In genomic region chr8:88359959-88360358, GRCm38 (mm10) we compare ENCODE assay signal across 8 mouse cellular contexts. TPM values are rescaled to one million over a fixed set of nuclear protein-coding genes. Genes with fewer than 3 reads are reported as not detected.
A peak's percentile ranks its signal among the peaks of the same experiment; 100 is the strongest.
DNase-seq lines count a peak whose midpoint lies in the region; ATAC-seq and TF ChIP-seq lines count a peak whose summit lies in the region.

No protein-coding gene starts in this region.

- peak; percentile 23 to 45 for DNase-seq in gastrocnemius, adult 8-10 months (ENCODE audit: low spot score in 2 of 2)
- no peak for DNase-seq in gastrocnemius, postnatal 14 days
- no peak for DNase-seq in G1E (ENCODE audit: low spot score)
- DNase-seq in gastrocnemius, postnatal 25 days: peak; percentile 28
- DNase-seq in lung, postnatal 0 days (ENCODE audit: low spot score): peak; percentile 76
- DNase-seq in thymus, postnatal 10 days (ENCODE audit: low spot score in 2 of 2): no peak
- DNase-seq in T-cell, adult 2 months (ENCODE audit: low spot score): no peak

- H3K9me3 ChIP-seq in G1E (replicated peaks): no peaks in the 10 kb centered on the region
- H3K9me3 ChIP-seq in lung, postnatal 0 days (ENCODE audit: low read length): no peaks in the 10 kb centered on the region

- H3K36me3 ChIP-seq in G1E (replicated peaks): peaks cover 49% of the 10 kb centered on the region
- H3K36me3 ChIP-seq in lung, postnatal 0 days (ENCODE audit: insufficient read depth, low read length): peaks cover 10% of the 10 kb centered on the region

- ATAC-seq in G1E (ENCODE audit: extremely low read depth, insufficient number of reproducible peaks, low FRiP score, poor library complexity, severe bottlenecking): no peak
- ATAC-seq in lung, postnatal 0 days: no peak
- ATAC-seq in activated CD4-positive, CD25-positive, alpha-beta regulatory T cell, adult 4 months: no peak

- no peak for TF ChIP-seq EP300 in lung, postnatal 0 days (IDR thresholded peaks at IDR 0.05)

- H3K27ac ChIP-seq in lung, postnatal 0 days (ENCODE audit: low read length): 0 out of 2 replicates have a peak overlapping the region, but pooled peaks have one; percentile 20

- H3K4me3 ChIP-seq in G1E (ENCODE audit: low read depth, low read length): peak overlapping the region; percentile 85
- peak overlapping the region; percentile 73 for H3K4me3 ChIP-seq in lung, postnatal 0 days (ENCODE audit: low read depth, low read length)

- WGBS in lung, postnatal 0 days: 49% methylated on average over 2 of the region's 2 CpGs

- intact Hi-C loops in gastrocnemius, postnatal 14 days (cut with DNase I; ENCODE audit: low total_unique reads): loop anchor here (5.0 kb wide), 2 partner anchors 93 to 262 kb away; no protein-coding TSS in a partner anchor

- H3K4me2 ChIP-seq in lung, postnatal 0 days (replicated peaks; ENCODE audit: low read depth, low read length): peak overlapping the region; percentile 74

- TF ChIP-seq CTCF in G1E (IDR thresholded peaks at IDR 0.05; ENCODE audit: low read depth, low read length): no peak
- peak; percentile 50 for TF ChIP-seq CTCF in lung, postnatal 0 days (IDR thresholded peaks at IDR 0.05)

- H3K4me1 ChIP-seq in G1E (ENCODE audit: insufficient read depth, low read depth, low read length): peaks cover 38% of the 10 kb centered on the region
- peaks cover 8% of the 10 kb centered on the region; the same call in 1 of the 2 replicates for H3K4me1 ChIP-seq in lung, postnatal 0 days (ENCODE audit: insufficient read depth, low read depth, low read length)

- H3K9ac ChIP-seq in lung, postnatal 0 days (replicated peaks; ENCODE audit: low read depth): peak overlapping the region; percentile 16

- no peaks in the 10 kb centered on the region for H3K27me3 ChIP-seq in G1E (ENCODE audit: insufficient read depth, low read length)
- no peaks in the 10 kb centered on the region for H3K27me3 ChIP-seq in lung, postnatal 0 days (replicated peaks; ENCODE audit: insufficient read depth, low read length)

RNA-seq across cellular contexts. Expression of gene Brd7, which starts 2.0 kb away (rescaled TPM):
- 10 to 100 TPM; 59.4 to 67.6 (median 63.1) TPM for total RNA-seq in gastrocnemius, adult 8-10 months (2022)
- total RNA-seq in gastrocnemius, postnatal 14 days (2021): 10 to 100 TPM; 60.9 to 71.4 TPM
- total RNA-seq in G1E (2014; fragmentation: Nextera tagmentation): 99.4 and 103 TPM in 2 replicates
- total RNA-seq in G1E (2017): 80.2 and 90.0 TPM in 2 replicates
- 374 and 528 TPM in 2 replicates for polyA plus RNA-seq in G1E (2012)
- total RNA-seq in gastrocnemius, postnatal 25 days (2021): 10 to 100 TPM; 63.3 to 72.9 TPM
- polyA plus RNA-seq in lung, postnatal 0 days (2015; fragmentation: Nextera tagmentation; extraction: Ambion mirVana): 116 and 129 TPM in 2 replicates
- 10 to 100 TPM; 43.8 to 57.1 TPM for polyA plus RNA-seq in activated CD4-positive, CD25-positive, alpha-beta regulatory T cell, adult 4 months (2017; shearing (Covaris generic))

Comparison
In these comparisons a context has a peak if more than half of its experiments do, and no peak if none do; other contexts are left out.
1. DNase-seq: peak in gastrocnemius, adult 8-10 months (2 of 2), gastrocnemius, postnatal 25 days (single experiment) and lung, postnatal 0 days (single experiment); none in gastrocnemius, postnatal 14 days (single experiment), G1E (single experiment), thymus, postnatal 10 days (0 of 2) and T-cell, adult 2 months (single experiment).